Mouse (Mus musculus): ENCODE measurements around the gene Pirt. TPM values are rescaled to one million over a fixed set of nuclear protein-coding genes. Genes with fewer than 3 reads are reported as not detected.

Gene Pirt
- polyA plus RNA-seq (2016; fragmentation: Nextera tagmentation; extraction: Ambion mirVana): 0.05 and 0.11 TPM in 2 replicates

DNA sequence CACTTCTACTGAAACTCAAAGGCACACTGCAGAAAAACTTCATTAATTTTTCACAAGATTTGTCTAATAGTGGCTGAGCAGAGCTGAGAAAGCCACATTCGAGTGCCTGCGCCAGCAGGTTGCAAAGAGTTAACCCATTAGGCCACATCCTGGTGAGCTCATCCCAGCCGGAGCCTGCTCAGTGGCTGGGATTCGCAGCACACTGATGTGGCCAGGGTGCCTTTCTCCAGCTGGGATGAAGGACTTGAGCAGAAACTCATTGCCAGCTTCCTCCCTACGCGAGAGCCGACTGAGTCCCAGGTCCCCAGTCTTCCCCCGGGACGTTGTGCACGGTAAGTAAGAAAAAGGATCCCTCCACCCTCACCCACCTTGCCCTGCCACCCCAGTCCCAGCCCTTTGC is at the start of gene Pirt:
TSS of gene Pirt (plus strand) at position 171 of the 400 bp plus-strand sequence.
- Histone ChIP-seq H3K4me3 (0 out of 2 replicates have a peak within 1 kb of the TSS, but pooled peaks have one; percentile 12), H3K9me3 (replicated peaks) (no peaks in the 10 kb centered on the region), H3K27ac (peak within 1 kb of the TSS; percentile 75), H3K27me3 (replicated peaks) (peaks cover 23% of the 10 kb centered on the region), H3K36me3 (no peaks in the 10 kb centered on the region), H3K4me2 (peak within 1 kb of the TSS; percentile 47), H3K4me1 (peaks cover 32% of the 10 kb centered on the region), H3K9ac (no peak within 1 kb of the TSS)
- ATAC-seq: no peak
- 33% methylated on average over 10 of the region's 10 CpGs for WGBS (ENCODE audit: insufficient replicate concordance)

DNA sequence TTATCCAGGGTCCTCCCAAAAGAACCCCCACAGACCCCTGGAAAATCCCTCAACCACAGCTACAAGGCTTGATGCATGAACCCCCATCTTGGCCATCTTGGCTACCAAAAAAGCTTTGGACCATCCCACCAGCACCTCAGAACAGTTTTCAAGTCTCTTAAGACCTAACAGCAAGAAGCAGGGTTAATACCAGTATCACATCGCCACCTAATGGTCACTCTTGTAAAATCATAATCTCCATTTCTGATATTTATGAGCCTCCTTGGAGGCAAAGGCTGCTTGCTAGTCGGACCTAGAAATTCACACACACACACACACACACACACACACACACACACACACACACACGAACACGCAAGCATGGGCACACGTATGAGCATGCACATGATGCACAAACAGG is 40.1 kb upstream of the Pirt start:
- no peak overlapping the region for H3K4me2 ChIP-seq
- no peak for ATAC-seq

DNA sequence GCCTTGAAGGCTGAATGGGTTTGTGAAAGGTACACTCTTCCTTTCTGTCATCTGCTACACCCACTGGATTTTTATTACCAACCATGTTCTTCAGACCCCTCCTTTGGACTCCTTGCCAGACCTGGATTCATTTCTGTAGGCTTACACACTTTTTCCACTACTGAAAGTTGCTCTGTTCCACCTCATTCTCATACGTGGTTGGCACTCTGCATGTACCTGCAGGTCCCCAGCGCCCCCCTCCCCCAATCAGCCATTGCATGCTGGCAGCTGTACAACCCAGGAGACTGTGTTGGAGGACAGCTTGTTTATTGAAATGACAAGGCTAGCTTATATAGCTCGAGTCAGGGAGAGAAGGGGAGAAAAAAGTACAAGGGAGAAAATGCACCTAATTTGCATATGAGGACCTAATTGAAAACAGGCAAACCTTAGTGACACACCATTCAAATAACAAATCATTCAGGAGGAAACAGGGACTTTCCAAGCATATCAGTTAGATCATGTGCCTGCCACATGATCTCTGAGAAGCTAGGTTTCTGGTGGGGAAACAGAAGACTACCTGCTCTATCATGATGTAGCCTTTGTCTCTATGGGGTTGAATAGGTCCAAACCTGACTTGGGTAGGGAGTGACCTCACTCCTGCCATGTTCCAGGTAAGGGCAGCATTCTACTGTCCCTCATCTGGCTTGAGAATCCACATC is 38.9 kb upstream of the Pirt start:
- no peak overlapping the region for H3K4me3 ChIP-seq
- no peaks in the 10 kb centered on the region for H3K4me1 ChIP-seq
- no peaks in the 10 kb centered on the region for H3K9me3 ChIP-seq (replicated peaks)
- no peak overlapping the region for H3K27ac ChIP-seq
- H3K36me3 ChIP-seq: no peaks in the 10 kb centered on the region
- no peak overlapping the region for H3K9ac ChIP-seq
- no peak overlapping the region for H3K4me2 ChIP-seq
- 47% methylated on average over 3 of the region's 3 CpGs for WGBS (ENCODE audit: insufficient replicate concordance)
- no peaks in the 10 kb centered on the region for H3K27me3 ChIP-seq (replicated peaks)
- ATAC-seq: no peak

More for the DNA sequence above, 40.1 kb upstream of the Pirt start:
- no peaks in the 10 kb centered on the region for H3K27me3 ChIP-seq (replicated peaks)
- no peaks in the 10 kb centered on the region for H3K4me1 ChIP-seq
- no peak overlapping the region for H3K4me3 ChIP-seq
- no peaks in the 10 kb centered on the region for H3K9me3 ChIP-seq (replicated peaks)
- no peak overlapping the region for H3K9ac ChIP-seq
- 9% methylated on average over 5 of the region's 5 CpGs for WGBS (ENCODE audit: insufficient replicate concordance)
- no peak overlapping the region for H3K27ac ChIP-seq
- no peaks in the 10 kb centered on the region for H3K36me3 ChIP-seq

DNA sequence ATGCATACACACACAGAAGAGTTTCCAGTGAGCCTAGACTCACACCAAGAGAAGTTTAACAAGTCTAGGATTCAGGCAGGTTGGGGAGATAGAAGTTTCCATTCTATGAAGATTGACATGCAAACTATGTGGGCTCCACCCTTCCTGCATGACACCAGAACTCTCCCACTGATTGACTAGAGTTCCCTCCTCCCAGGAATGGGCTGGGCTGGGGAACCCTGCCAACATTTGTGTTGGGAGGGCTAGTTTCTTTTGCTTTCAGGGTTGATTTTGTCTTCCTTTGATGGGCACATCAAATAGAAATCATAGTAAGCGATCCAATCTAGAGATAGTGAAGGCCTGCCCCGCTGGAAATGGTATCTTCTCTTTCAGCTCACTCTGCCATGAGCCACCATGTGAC is 30.5 kb upstream of the Pirt start:
- WGBS (ENCODE audit: insufficient replicate concordance): 55% methylated on average over 2 of the region's 2 CpGs
- Histone ChIP-seq H3K27me3 (replicated peaks) (no peaks in the 10 kb centered on the region), H3K36me3 (no peaks in the 10 kb centered on the region), H3K9me3 (replicated peaks) (no peaks in the 10 kb centered on the region), H3K4me2 (no peak overlapping the region), H3K4me1 (no peaks in the 10 kb centered on the region), H3K4me3 (no peak overlapping the region), H3K9ac (no peak overlapping the region), H3K27ac (no peak overlapping the region)
- ATAC-seq: no peak

DNA sequence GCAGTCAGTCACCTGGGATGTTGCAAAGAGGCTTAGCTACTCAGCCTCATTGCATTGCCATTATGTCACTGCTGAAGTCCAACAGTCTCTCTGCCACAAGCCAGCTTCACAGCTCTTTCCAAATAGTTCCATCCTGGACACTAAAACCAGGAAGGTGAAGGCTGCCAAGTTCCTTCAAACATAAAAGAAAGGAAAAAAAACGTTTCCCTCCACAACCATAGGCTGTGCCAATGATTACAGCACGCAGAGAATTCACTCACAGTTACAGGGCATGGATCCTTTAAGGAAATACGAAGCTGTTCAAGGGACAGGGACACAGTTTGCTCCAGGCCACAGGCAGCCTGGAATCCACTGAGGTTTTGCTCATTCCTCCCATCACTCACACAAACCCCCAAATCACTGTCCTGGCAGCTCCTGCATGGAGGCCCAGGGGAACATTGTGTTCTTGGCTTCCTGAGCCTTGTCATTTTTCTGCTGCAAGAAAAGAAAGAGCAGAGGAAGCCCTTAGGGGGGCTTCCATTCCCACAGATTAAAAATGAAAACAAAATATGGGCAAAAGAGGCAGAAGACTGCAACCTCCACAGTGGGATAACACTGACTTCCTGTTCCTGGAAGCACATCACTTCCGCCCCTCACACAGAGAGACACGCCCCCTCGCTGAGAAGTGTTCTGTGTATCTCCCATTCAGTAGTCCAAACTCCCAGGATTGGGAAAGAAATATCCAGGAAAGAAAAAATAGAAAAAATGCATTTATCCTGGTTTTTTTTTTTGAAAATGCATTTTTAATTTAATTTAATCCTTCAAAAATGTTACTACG is 29.3 kb upstream of the Pirt start:
- 65% methylated on average over 7 of the region's 7 CpGs for WGBS (ENCODE audit: insufficient replicate concordance)

DNA sequence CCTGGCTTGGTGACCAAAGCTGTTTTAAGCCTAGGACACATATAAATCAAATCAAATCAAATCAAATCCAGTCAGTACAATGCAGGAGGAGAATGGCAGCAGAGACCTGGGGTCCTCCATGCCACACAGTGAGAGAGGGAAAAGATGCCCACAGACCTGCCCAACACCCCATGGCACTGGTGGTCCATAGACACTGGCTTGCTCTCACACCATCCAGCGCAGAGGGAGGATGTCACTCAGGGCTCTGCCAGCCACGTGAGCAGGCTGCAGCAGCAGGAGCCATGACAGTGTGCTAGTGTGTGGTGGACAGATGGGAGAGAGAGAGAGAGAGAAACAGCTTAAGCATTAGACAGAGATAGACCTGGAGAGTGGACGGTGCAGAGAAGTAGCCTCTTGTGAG is 19.2 kb upstream of the Pirt start:
- H3K4me3 ChIP-seq: no peak overlapping the region
- ATAC-seq: no peak
- H3K9me3 ChIP-seq (replicated peaks): no peaks in the 10 kb centered on the region
- no peak overlapping the region for H3K9ac ChIP-seq
- H3K36me3 ChIP-seq: no peaks in the 10 kb centered on the region
- H3K4me1 ChIP-seq: no peaks in the 10 kb centered on the region
- no peak overlapping the region for H3K4me2 ChIP-seq
- no peak overlapping the region for H3K27ac ChIP-seq
- H3K27me3 ChIP-seq (replicated peaks): no peaks in the 10 kb centered on the region
- WGBS (ENCODE audit: insufficient replicate concordance): 70% methylated on average over 3 of the region's 3 CpGs

More for the DNA sequence above, 29.3 kb upstream of the Pirt start:
- no peak overlapping the region for H3K9ac ChIP-seq
- no peak overlapping the region for H3K27ac ChIP-seq
- H3K4me2 ChIP-seq: no peak overlapping the region
- no peak overlapping the region for H3K4me3 ChIP-seq
- H3K36me3 ChIP-seq: no peaks in the 10 kb centered on the region
- no peaks in the 10 kb centered on the region for H3K27me3 ChIP-seq (replicated peaks)
- no peak for ATAC-seq
- no peaks in the 10 kb centered on the region for H3K4me1 ChIP-seq
- no peaks in the 10 kb centered on the region for H3K9me3 ChIP-seq (replicated peaks)

DNA sequence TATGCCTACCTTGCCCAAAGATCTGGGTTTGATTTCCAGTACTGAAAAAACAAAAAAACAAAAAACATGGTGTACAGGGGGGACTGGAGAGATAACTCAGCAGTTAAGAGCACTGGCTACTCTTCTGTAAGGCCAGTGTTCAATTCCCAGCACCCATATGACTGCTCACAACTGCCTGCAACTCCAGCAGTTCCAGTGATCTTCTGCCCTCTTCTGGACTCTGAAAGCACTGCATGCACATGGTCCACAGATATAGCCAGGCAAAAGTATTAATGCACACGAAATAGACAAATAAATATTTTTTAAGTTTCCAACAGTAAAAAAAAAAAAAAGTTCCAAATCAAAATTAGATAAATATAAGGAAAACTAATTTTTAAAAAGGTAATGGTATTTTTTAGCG is 13.0 kb upstream of the Pirt start:
- H3K27ac ChIP-seq: no peak overlapping the region
- H3K4me3 ChIP-seq: no peak overlapping the region
- WGBS (ENCODE audit: insufficient replicate concordance): 63% methylated on average over 2 of the region's 2 CpGs
- no peak overlapping the region for H3K4me2 ChIP-seq
- H3K36me3 ChIP-seq: no peaks in the 10 kb centered on the region
- no peaks in the 10 kb centered on the region for H3K9me3 ChIP-seq (replicated peaks)
- no peak overlapping the region for H3K9ac ChIP-seq
- H3K4me1 ChIP-seq: no peaks in the 10 kb centered on the region
- no peak for ATAC-seq
- H3K27me3 ChIP-seq (replicated peaks): peaks cover 12% of the 10 kb centered on the region; the same call in 1 of the 2 replicates

DNA sequence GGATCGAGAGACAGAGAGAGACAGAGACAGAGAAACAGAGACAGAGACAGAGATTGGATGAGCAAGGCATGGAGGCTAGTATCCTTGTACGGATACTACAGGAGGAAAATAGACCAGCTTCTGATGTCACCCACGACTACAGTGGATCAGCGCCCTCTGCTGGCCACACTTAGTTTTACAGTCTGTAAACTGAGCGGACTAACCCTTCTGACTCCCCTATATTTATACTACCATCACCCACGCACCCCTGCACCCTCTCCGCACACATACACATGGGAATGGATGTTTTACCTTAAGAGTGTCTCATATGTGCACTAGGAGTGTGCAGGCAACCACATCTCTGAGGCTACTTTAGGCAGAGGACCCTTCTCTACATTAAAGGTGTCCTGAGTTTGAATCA is 12.4 kb upstream of the Pirt start:
- H3K9me3 ChIP-seq (replicated peaks): no peaks in the 10 kb centered on the region
- no peaks in the 10 kb centered on the region for H3K4me1 ChIP-seq
- 16% methylated on average over 7 of the region's 7 CpGs for WGBS (ENCODE audit: insufficient replicate concordance)
- peaks cover 18% of the 10 kb centered on the region for H3K27me3 ChIP-seq (replicated peaks)
- no peak overlapping the region for H3K9ac ChIP-seq
- H3K36me3 ChIP-seq: no peaks in the 10 kb centered on the region
- no peak overlapping the region for H3K27ac ChIP-seq
- no peak overlapping the region for H3K4me3 ChIP-seq
- ATAC-seq: no peak
- H3K4me2 ChIP-seq: no peak overlapping the region

DNA sequence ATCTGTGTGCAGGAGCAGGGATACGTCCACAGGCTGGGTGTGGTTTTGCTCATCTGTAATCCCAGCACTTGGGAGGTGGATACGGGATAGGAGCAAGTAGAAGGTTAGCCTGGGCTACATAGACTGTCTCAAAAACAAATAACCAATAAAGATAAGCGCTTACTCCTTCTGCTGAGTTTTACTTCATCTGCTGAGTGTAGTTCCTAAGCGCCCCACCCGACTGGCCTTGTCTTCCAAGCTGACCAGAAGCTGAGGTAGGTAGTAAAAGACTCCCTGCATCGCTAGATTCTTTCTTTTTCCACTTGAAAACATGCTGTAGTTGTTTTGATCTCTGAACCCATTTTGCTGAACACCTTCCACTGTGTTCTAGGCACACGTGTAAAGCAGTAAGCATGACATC is 9.0 kb upstream of the Pirt start:
- Histone ChIP-seq H3K4me2 (no peak overlapping the region), H3K4me1 (peaks cover 12% of the 10 kb centered on the region), H3K27me3 (replicated peaks) (peaks cover 30% of the 10 kb centered on the region), H3K4me3 (no peak overlapping the region), H3K9ac (no peak overlapping the region), H3K9me3 (replicated peaks) (no peaks in the 10 kb centered on the region), H3K36me3 (no peaks in the 10 kb centered on the region), H3K27ac (no peak overlapping the region)
- whole genome bisulfite sequencing (ENCODE audit: insufficient replicate concordance): 66% methylated on average over 7 of the region's 7 CpGs
- ATAC-seq: no peak

DNA sequence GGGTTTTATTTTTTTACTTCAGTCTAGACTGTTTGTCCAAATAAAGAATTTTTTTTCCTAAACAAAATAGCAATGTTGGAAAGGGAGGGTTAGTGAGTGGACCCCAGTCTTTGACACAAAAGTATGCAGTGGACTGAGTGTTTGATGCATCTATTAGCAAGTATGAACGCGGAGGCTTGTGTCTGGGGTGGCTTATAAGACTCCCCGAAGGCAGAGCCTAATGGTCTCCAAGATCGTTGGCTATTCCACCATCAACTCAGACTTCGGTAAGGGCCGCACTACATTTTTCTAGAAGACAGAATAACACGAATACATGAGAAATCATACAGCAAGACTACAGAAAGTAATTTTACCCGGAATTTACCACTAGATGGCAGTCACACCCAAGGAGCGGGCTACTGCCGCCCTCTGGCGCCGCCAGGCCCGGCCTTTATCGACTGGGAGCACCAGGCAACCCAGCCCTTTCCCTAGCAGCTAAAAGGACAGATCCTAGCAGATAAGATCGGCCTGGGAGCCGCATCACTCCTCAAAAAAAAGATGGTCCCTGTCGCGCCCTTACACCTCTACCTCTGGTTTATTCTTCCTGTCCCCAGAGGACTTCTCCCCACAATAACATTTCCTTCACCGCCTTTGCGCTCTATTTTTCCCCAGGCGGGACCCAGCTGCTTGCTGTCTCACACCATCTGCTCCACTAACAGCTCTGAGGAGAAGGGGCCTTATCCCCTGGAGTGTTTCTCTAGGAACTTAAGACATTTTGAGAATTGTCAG is 6.0 kb upstream of the Pirt start:
- no peaks in the 10 kb centered on the region for H3K36me3 ChIP-seq
- peak overlapping the region; percentile 44 for H3K4me2 ChIP-seq
- H3K9ac ChIP-seq: no peak overlapping the region
- ATAC-seq: peak; percentile 88
- peaks cover 12% of the 10 kb centered on the region for H3K4me1 ChIP-seq
- WGBS (ENCODE audit: insufficient replicate concordance): 15% methylated on average over 21 of the region's 21 CpGs
- H3K27ac ChIP-seq: no peak overlapping the region
- H3K27me3 ChIP-seq (replicated peaks): peaks cover 24% of the 10 kb centered on the region
- no peak overlapping the region for H3K4me3 ChIP-seq
- no peaks in the 10 kb centered on the region for H3K9me3 ChIP-seq (replicated peaks)

DNA sequence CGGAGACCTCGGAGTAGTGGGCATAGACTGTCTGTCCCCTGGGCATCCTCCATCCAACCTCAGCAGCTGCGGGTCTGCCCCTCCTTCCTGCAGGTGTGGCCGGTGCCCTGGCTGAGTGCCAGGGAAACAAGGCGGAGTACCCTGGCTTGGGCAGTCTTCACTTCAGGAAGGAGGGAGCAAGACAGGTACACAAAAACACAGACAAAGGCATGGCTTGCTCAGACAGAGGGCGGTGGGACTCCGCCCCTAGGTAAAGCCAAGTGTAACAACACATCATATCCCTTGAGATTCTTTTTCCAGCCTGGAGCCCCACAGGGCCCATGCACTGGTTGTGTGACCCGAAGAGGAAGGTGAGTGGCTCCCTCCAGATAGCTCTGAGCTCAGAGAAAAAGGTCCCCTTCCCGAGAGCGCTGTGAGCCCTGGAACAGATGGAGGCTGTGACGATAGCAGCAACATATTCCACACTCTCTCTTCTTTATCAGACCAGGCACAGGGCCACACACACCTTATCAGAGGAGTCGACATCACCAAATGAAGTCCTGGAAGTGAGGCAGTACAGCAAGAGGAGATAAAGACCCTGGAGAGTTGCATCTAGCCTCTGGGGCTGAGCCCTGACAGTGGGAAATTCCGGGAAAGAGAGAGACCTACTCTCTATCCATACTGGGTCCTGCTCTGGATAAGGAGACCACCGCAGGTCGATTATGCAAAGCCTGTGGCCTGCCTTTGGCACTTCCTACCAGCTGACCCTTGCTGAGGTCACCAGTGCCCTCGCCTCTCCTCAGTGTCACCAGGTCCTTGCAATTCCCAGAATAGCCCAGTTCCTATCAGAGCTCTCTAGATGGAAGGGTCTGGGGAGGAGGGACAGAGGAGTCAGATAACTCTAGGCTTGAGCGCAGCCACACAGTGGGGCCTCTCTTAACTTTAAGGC is 1.0 kb downstream of the Pirt start:
- Histone ChIP-seq H3K4me3 (0 out of 2 replicates have a peak overlapping the region, but pooled peaks have one; percentile 12), H3K4me2 (peak overlapping the region; percentile 47), H3K27me3 (replicated peaks) (peaks cover 23% of the 10 kb centered on the region), H3K9ac (0 out of 2 replicates have a peak overlapping the region, but pooled peaks have one; percentile 12), H3K27ac (peak overlapping the region; percentile 75), H3K9me3 (replicated peaks) (no peaks in the 10 kb centered on the region), H3K36me3 (no peaks in the 10 kb centered on the region), H3K4me1 (peaks cover 32% of the 10 kb centered on the region)
- peak; percentile 96 for ATAC-seq
- 17% methylated on average over 17 of the region's 17 CpGs for WGBS (ENCODE audit: insufficient replicate concordance)
